Mouse (Mus musculus) B cell, adult 2 months (primary cell): ENCODE results near the gene Trim44.
A peak's percentile ranks its signal among the peaks of the same experiment; 100 is the strongest.

Source experiments
- DNase-seq, 2 experiments: peaks; one replicate each; pipeline ENCODE4 v3.0.0; 2022

Gene Trim44

DNA sequence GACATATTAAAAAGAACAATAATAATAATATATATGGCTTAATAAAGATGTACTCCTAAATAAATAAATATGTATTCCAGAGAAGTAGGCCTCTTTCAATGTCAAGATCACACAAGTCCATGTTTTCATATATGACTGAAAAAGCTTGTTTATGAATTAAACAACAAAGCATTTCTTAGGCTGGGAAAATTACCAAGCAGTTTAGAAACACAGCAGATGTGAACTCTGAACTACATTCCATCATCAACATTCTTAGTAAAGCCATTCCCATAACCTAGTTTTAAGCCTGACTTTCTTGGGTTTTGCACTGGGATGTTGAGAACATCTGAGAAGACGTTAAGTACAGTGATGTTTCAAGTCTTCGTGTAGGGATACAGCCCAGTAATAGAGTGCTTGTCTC, 45.4 kb downstream of the Trim44 start:
- no peak for DNase-seq

DNA sequence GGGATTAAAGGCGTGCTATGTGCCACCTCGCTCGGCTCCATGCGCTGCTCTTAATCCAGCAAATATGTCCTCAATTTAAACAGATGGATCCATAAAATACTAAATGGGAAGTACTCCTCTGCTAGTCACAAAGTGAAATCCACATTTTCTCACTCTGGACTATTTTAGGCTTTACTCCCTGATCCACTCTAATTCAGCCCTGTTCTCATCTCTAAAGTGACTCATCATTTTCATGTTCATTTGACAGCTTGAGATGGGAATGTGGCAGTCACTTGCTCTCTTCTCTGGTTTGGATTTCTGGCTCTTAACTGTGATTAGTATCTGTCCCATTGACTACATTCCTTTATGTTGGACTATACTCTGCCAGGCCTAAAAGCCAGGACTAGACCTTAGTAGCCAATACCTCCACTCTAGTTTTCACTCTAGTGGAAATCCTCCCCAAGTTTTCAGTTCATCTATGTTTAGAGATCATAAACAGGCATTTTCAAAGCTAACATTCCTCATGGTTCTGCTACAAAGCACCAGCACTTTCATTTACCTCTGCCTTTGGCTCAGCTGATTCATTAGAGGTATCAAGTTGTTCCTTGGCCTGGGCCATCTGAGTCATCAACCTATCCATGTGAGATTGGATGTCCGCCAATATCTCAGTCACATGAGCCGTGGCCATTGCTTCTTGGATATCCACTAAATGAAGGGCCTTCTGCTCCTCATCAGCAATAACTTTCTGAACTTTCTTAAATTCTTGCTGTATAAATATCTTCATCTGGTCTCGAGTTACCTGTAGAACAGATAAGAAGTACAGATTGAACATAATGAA, 50.5 kb downstream of the Trim44 start:
- no peak for DNase-seq

DNA sequence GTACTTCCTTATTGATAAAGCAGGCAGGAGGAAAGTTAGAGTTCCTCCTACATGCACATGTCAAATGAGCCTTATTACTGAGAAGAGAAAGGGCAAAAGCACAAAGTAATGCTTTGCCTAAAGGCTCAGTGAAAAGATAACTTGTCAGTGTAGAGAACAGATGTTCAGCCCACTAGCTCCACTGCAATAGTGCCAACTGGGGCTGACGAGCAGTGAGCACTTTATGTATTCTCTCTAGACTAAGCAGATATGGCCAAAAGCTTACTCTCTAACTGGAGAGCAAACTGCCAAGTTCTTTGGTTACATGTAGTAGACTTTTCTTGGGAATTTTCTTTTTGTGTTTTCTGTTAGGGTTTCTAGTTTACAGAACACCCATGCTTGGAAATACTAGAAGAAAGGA, 53.6 kb downstream of the Trim44 start:
- no peak for DNase-seq

GRCm38 (mm10) chr2:102341429-102341828, 66.2 kb downstream of the Trim44 start:
- DNase-seq, result peak; percentile 56 to 69

GRCm38 (mm10) chr2:102336816-102337215, 70.8 kb downstream of the Trim44 start:
- no peak for DNase-seq

DNA sequence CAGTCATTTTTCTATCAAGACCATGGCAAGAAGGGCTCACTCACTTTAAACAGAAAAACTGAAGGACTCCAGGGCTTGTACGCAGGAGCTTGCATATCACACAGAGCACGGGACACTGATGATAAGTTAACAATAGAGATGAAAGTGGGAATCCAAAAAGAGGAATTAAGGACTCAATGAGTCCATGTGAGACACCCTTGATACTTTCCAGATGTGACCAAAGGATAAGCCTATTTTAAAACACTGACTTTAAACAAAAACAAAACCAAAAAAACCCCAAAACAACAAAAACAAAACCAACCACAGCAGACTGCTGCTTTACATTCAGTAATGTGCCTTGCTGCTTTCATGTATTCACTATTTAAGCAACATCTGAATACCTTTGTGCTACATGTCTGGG, 75.7 kb downstream of the Trim44 start:
- DNase-seq, result no peak

- DNase-seq, result no peak
These were observed 76.5 kb downstream of the Trim44 start for GRCm38 (mm10) chr2:102331092-102331491.

- no peak for DNase-seq
These were observed 81.7 kb downstream of the Trim44 start for GRCm38 (mm10) chr2:102325921-102326320.

- DNase-seq, result no peak
These were observed 83.3 kb downstream of the Trim44 start for GRCm38 (mm10) chr2:102324336-102324735.

GRCm38 (mm10) chr2:102316540-102316939, 91.1 kb downstream of the Trim44 start:
- no peak for DNase-seq

- no peak for DNase-seq
These were observed 92.5 kb downstream of the Trim44 start for GRCm38 (mm10) chr2:102315153-102315552.

DNA sequence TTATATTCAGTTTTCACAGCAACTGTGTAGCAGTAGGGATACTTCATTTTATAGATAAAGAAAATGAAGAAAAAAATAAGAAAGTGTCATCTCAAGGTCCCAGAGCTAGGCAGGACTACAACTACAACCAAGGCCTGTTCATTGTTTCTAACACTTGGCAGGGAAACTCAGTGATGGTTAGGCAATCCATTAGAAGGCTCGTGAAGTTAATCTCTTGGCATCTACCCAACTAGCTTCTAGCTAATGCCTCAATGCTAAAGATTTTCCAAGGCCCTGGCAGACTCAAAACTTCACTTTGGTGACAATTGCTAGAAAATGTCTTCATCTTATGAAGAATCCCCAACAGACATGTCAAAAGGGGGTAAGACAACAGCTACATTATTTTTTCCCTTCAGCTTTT, 93.0 kb downstream of the Trim44 start:
- DNase-seq, result no peak

- DNase-seq, result no peak
These were observed 93.6 kb downstream of the Trim44 start for GRCm38 (mm10) chr2:102314068-102314467.

GRCm38 (mm10) chr2:102312903-102313302, 94.7 kb downstream of the Trim44 start:
- no peak for DNase-seq

DNA sequence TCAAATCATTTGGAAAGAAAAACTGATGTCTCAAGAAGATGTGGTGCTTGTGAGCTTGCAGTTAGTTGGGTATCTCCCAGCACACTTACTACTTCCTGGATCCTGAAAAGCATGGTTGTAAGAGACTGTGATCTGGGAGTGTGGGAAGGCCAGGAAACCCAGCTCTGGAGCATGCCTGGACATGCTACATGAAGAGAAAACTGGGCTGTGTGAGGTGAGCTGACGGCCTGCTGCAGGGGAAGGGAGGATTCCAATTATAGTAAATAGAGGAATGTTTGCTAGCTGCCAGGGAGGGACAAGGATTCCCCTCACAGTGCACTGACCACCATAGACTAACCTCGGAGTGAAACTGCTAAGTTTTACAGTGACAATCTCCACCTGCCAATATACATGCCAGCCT, 104.4 kb downstream of the Trim44 start:
- DNase-seq, result no peak

DNA sequence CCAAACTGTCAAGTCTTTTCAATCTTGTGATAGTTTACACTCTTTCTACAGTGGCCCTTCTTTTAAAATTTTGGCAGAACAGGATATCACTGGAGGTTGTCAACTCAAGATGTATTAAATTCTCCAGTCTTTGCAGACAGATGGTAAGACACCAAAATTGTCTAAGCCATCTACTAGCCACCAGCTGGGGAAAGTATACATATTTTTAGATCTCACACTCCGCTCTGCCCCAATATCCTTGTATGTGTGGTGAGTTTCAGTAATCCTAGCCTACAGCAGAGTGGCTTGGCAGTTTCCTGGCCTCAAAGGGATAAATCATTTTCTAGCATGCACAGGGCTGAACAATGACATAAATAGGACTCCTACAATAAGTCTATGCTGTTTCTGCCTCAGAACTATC, 105.1 kb downstream of the Trim44 start:
- no peak for DNase-seq

- peak; percentile 47 to 48 for DNase-seq
These were observed 112.8 kb downstream of the Trim44 start for GRCm38 (mm10) chr2:102294827-102295270.

GRCm38 (mm10) chr2:102293181-102293580, 114.4 kb downstream of the Trim44 start:
- no peak for DNase-seq

DNA sequence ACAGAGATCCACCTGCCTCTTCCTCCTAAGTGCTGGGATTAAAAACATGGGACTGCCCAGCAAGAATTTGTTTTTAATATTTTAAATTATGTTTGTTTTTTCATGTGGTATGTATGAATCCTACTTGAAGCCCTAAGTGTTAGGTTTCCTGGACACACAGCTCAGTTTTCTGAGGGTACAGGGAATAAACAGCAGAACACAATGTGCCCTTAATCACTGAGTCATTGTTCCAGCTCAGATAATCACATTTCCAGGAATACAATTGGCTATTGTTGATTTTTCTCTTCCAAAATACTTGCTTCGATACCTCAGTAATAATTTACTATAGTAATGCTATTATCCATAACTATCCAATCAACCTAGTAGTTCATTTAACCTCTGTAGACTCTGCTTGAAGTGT, 115.6 kb downstream of the Trim44 start:
- no peak for DNase-seq

GRCm38 (mm10) chr2:102291533-102291932, 116.1 kb downstream of the Trim44 start:
- DNase-seq, result no peak

DNA sequence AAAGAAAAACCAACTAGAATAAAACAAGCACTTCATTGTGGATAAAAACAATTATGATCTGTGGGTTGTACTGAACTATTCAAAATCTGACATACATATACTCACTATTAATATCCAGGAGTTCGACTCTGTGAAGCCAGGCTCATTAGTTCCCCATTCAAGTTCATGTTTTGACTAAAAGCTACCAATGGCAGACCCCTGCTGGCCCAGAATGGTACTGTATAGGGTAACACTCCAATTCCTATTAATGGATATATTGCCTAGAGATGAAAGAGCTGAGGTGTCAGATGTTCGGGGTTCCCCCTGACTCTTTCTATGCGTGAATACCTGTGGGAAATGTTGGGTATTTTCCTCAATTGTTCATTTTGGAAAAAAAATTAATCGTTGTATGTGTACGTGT, 117.6 kb downstream of the Trim44 start:
- DNase-seq, result peak; percentile 78 to 86

GRCm38 (mm10) chr2:102288676-102289075, 119.0 kb downstream of the Trim44 start:
- DNase-seq, result no peak

GRCm38 (mm10) chr2:102287369-102287768, 120.3 kb downstream of the Trim44 start:
- DNase-seq, result no peak

DNA sequence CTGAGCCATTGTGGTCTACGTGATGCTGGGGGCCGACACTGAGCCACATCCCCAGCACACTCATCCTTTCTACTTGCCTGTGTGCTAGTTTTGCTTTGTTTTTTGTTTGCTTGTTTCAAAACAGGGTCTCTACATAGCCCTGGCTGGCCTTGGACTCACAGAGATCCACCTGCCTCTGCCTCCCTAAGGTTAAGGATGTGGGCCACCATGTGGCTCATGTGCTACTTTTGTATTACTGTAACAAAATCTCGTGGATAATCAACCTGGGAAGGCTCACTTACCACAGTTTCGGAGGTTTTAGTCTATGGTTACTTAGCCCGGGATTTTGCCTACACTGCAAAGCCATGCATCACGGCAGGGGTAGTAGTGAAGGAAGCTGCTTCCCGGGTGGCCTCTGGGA, 125.5 kb downstream of the Trim44 start:
- no peak for DNase-seq

GRCm38 (mm10) chr2:102279779-102280178, 127.8 kb downstream of the Trim44 start:
- no peak for DNase-seq
